Mouse (Mus musculus) embryonic facial prominence, embryonic 13.5 days (tissue): ENCODE results near the gene Ctsk. TPM values are rescaled to one million over a fixed set of nuclear protein-coding genes. Genes with fewer than 3 reads are reported as not detected.
"Not testable (repeated sequence)": the region's sequence is repeated elsewhere in the genome, so short reads cannot be mapped to it uniquely, and the experiment has no call there.

Source experiments
- ATAC-seq: fragments of 200-750 bp; cut with Nextera tagmentation; 2 replicates; pipeline ENCODE4 v1.8.0; 2017; ENCODE audit warnings: low read depth; ENCODE audit not compliant: insufficient number of reproducible peaks, insufficient read depth, low FRiP score, low TSS enrichment
- H3K27ac ChIP-seq: fragments of 300-500 bp; sonication (generic); 2 replicates; pipeline ENCODE4 v1.5.1; 2015; ENCODE audit warnings: moderate library complexity, mild to moderate bottlenecking, inconsistent platforms
- H3K27me3 ChIP-seq: fragments of 300-500 bp; sonication (generic); 2 replicates; pipeline ENCODE4 v1.6.1; 2015; ENCODE audit warnings: mild to moderate bottlenecking, inconsistent platforms
- H3K36me3 ChIP-seq: fragments of 300-500 bp; sonication (generic); 2 replicates; pipeline ENCODE4 v1.6.1; 2015; ENCODE audit warnings: mild to moderate bottlenecking, inconsistent platforms
- H3K4me1 ChIP-seq: fragments of 300-500 bp; sonication (generic); 2 replicates; pipeline ENCODE4 v1.6.1; 2015; ENCODE audit warnings: inconsistent platforms
- H3K4me2 ChIP-seq: fragments of 300-500 bp; sonication (generic); 2 replicates; pipeline ENCODE4 v1.6.1; 2015; ENCODE audit warnings: moderate library complexity, mild to moderate bottlenecking, inconsistent platforms
- H3K4me3 ChIP-seq: fragments of 300-500 bp; sonication (generic); 2 replicates; pipeline ENCODE4 v1.5.1; 2015; ENCODE audit warnings: mild to moderate bottlenecking, inconsistent platforms
- H3K9ac ChIP-seq: fragments of 300-500 bp; sonication (generic); 2 replicates; pipeline ENCODE4 v1.6.1; 2015; ENCODE audit warnings: mild to moderate bottlenecking, inconsistent platforms
- H3K9me3 ChIP-seq: fragments of 300-500 bp; sonication (generic); 2 replicates; pipeline ENCODE4 v1.6.1; 2016; ENCODE audit warnings: inconsistent platforms
- WGBS: fragments of 180-500 bp; shearing (Covaris S2); methylation state at CpG from one replicate; pipeline ENCODE4 v1.1.7; 2015; ENCODE audit warnings: mixed read lengths; 5-methylcytosine and 5-hydroxymethylcytosine counted together
- polyA plus RNA-seq: library from polyadenylated mRNA; unstranded; fragments of >200 nt; fragmentation: Nextera tagmentation; extraction: Ambion mirVana; gene quantifications from 2 replicates; pipeline ENCODE4 v1.2.1, GENCODE M21; 2015

The Ctsk gene
- polyA plus RNA-seq, 1 experiment from 2014 or later: 37.9 TPM

- Histone ChIP-seq H3K36me3 (no peaks in the 10 kb centered on the region), H3K9ac (no peak overlapping the region)
Observed at GRCm38 (mm10) chr3:95526111-95526510, 27.1 kb downstream of the Ctsk start.

GRCm38 (mm10) chr3:95526622-95527211 lies 27.7 kb downstream of the Ctsk start, which contains the start of gene Ctss:
Ctss (plus strand) TSS chr3:95526786.
- no peak within 1 kb of the TSS for H3K4me2 ChIP-seq
- H3K9ac ChIP-seq: no peak within 1 kb of the TSS
- 84% methylated on average over 8 of the region's 8 CpGs for WGBS
- H3K27me3 ChIP-seq: no peaks in the 10 kb centered on the region
- H3K27ac ChIP-seq: no peak within 1 kb of the TSS
- 0 out of 2 replicates have a peak, but pooled peaks cover 6% of the 10 kb centered on the region for H3K4me1 ChIP-seq
- H3K9me3 ChIP-seq: no peaks in the 10 kb centered on the region
- H3K4me3 ChIP-seq: no peak within 1 kb of the TSS
- no peak for ATAC-seq
- no peaks in the 10 kb centered on the region for H3K36me3 ChIP-seq

More at GRCm38 (mm10) chr3:95526111-95526510, 27.1 kb downstream of the Ctsk start:
- Histone ChIP-seq H3K9me3 (no peaks in the 10 kb centered on the region), H3K4me1 (0 out of 2 replicates have a peak, but pooled peaks cover 6% of the 10 kb centered on the region), H3K4me2 (no peak overlapping the region), H3K27ac (no peak overlapping the region), H3K4me3 (no peak overlapping the region), H3K27me3 (no peaks in the 10 kb centered on the region)
- no peak for ATAC-seq

GRCm38 (mm10) chr3:95529814-95530213 lies 30.8 kb downstream of the Ctsk start:
- WGBS: 91% methylated on average over 6 of the region's 6 CpGs
- no peaks in the 10 kb centered on the region for H3K27me3 ChIP-seq
- no peak for ATAC-seq

GRCm38 (mm10) chr3:95531025-95531424 lies 32.0 kb downstream of the Ctsk start:
- no peak for ATAC-seq

More at GRCm38 (mm10) chr3:95529814-95530213, 30.8 kb downstream of the Ctsk start:
- H3K9me3 ChIP-seq: no peaks in the 10 kb centered on the region
- H3K4me2 ChIP-seq: no peak overlapping the region
- H3K4me3 ChIP-seq: no peak overlapping the region
- H3K4me1 ChIP-seq: no peaks in the 10 kb centered on the region
- H3K9ac ChIP-seq: no peak overlapping the region
- H3K36me3 ChIP-seq: no peaks in the 10 kb centered on the region
- no peak overlapping the region for H3K27ac ChIP-seq

GRCm38 (mm10) chr3:95533364-95533763 lies 34.3 kb downstream of the Ctsk start:
- no peak overlapping the region for H3K4me2 ChIP-seq
- 80% methylated on average over 5 of the region's 5 CpGs for WGBS
- H3K9ac ChIP-seq: no peak overlapping the region
- H3K36me3 ChIP-seq: no peaks in the 10 kb centered on the region
- H3K4me3 ChIP-seq: no peak overlapping the region
- no peaks in the 10 kb centered on the region for H3K27me3 ChIP-seq
- H3K9me3 ChIP-seq: no peaks in the 10 kb centered on the region
- ATAC-seq: no peak
- no peak overlapping the region for H3K27ac ChIP-seq
- H3K4me1 ChIP-seq: no peaks in the 10 kb centered on the region

More at GRCm38 (mm10) chr3:95531025-95531424, 32.0 kb downstream of the Ctsk start:
- no peaks in the 10 kb centered on the region for H3K27me3 ChIP-seq
- WGBS: 93% methylated on average over 1 of the region's 1 CpGs
- no peak overlapping the region for H3K4me2 ChIP-seq
- no peak overlapping the region for H3K4me3 ChIP-seq
- no peak overlapping the region for H3K9ac ChIP-seq
- H3K4me1 ChIP-seq: no peaks in the 10 kb centered on the region
- no peak overlapping the region for H3K27ac ChIP-seq
- no peaks in the 10 kb centered on the region for H3K9me3 ChIP-seq
- H3K36me3 ChIP-seq: no peaks in the 10 kb centered on the region

GRCm38 (mm10) chr3:95534927-95535326 lies 35.9 kb downstream of the Ctsk start:
- Histone ChIP-seq H3K4me3 (no peak overlapping the region), H3K36me3 (no peaks in the 10 kb centered on the region), H3K27me3 (no peaks in the 10 kb centered on the region), H3K9me3 (no peaks in the 10 kb centered on the region), H3K4me1 (no peaks in the 10 kb centered on the region), H3K4me2 (no peak overlapping the region), H3K27ac (no peak overlapping the region), H3K9ac (no peak overlapping the region)
- WGBS: 72% methylated on average over 1 of the region's 1 CpGs
- no peak for ATAC-seq

GRCm38 (mm10) chr3:95538936-95539335 lies 39.9 kb downstream of the Ctsk start:
- H3K4me2 ChIP-seq: no peak overlapping the region
- H3K4me1 ChIP-seq: no peaks in the 10 kb centered on the region
- no peaks in the 10 kb centered on the region for H3K27me3 ChIP-seq
- H3K9ac ChIP-seq: no peak overlapping the region
- H3K9me3 ChIP-seq: no peaks in the 10 kb centered on the region
- no peak for ATAC-seq
- H3K36me3 ChIP-seq: no peaks in the 10 kb centered on the region
- WGBS: 90% methylated on average over 10 of the region's 10 CpGs
- no peak overlapping the region for H3K27ac ChIP-seq
- no peak overlapping the region for H3K4me3 ChIP-seq

GRCm38 (mm10) chr3:95539837-95540236 lies 40.8 kb downstream of the Ctsk start:
- Histone ChIP-seq H3K9ac (no peak overlapping the region), H3K4me1 (no peaks in the 10 kb centered on the region), H3K4me3 (no peak overlapping the region), H3K27ac (no peak overlapping the region), H3K36me3 (no peaks in the 10 kb centered on the region), H3K27me3 (no peaks in the 10 kb centered on the region), H3K9me3 (no peaks in the 10 kb centered on the region), H3K4me2 (no peak overlapping the region)
- no peak for ATAC-seq
- WGBS: 93% methylated on average over 4 of the region's 4 CpGs

GRCm38 (mm10) chr3:95541186-95541585 lies 42.1 kb downstream of the Ctsk start:
- H3K4me3 ChIP-seq, ATAC-seq, H3K9me3 ChIP-seq, H3K4me2 ChIP-seq, H3K9ac ChIP-seq, H3K27me3 ChIP-seq, H3K27ac ChIP-seq, H3K4me1 ChIP-seq, H3K36me3 ChIP-seq: not testable (repeated sequence)
- whole genome bisulfite sequencing: 73% methylated on average over 2 of the region's 2 CpGs

- Histone ChIP-seq H3K27ac (no peak overlapping the region), H3K36me3 (no peaks in the 10 kb centered on the region), H3K27me3 (no peaks in the 10 kb centered on the region), H3K9me3 (no peaks in the 10 kb centered on the region), H3K9ac (no peak overlapping the region), H3K4me3 (no peak overlapping the region), H3K4me1 (no peaks in the 10 kb centered on the region), H3K4me2 (no peak overlapping the region)
- ATAC-seq: no peak
Observed at GRCm38 (mm10) chr3:95542171-95542570, 43.1 kb downstream of the Ctsk start.

GRCm38 (mm10) chr3:95542981-95543380 lies 43.9 kb downstream of the Ctsk start:
- H3K9me3 ChIP-seq: no peaks in the 10 kb centered on the region
- 68% methylated on average over 7 of the region's 7 CpGs for WGBS
- ATAC-seq: no peak
- H3K4me1 ChIP-seq: no peaks in the 10 kb centered on the region
- H3K9ac ChIP-seq: no peak overlapping the region
- H3K27me3 ChIP-seq: no peaks in the 10 kb centered on the region
- H3K27ac ChIP-seq: no peak overlapping the region
- H3K4me2 ChIP-seq: no peak overlapping the region
- H3K36me3 ChIP-seq: no peaks in the 10 kb centered on the region
- H3K4me3 ChIP-seq: no peak overlapping the region

- ATAC-seq: no peak
- WGBS: 90% methylated on average over 1 of the region's 1 CpGs
- Histone ChIP-seq H3K9ac (no peak overlapping the region), H3K27ac (no peak overlapping the region), H3K4me1 (no peaks in the 10 kb centered on the region), H3K9me3 (no peaks in the 10 kb centered on the region), H3K27me3 (no peaks in the 10 kb centered on the region), H3K4me2 (no peak overlapping the region), H3K36me3 (no peaks in the 10 kb centered on the region), H3K4me3 (no peak overlapping the region)
Observed at GRCm38 (mm10) chr3:95550176-95550575, 51.1 kb downstream of the Ctsk start.
